Mouse (Mus musculus) heart, embryonic 15.5 days (tissue): ENCODE results near the gene Amn1. TPM values are rescaled to one million over a fixed set of nuclear protein-coding genes. Genes with fewer than 3 reads are reported as not detected.
"Not testable (repeated sequence)": the region's sequence is repeated elsewhere in the genome, so short reads cannot be mapped to it uniquely, and the experiment has no call there.

Source experiments
- ATAC-seq: fragments of 200-750 bp; cut with Nextera tagmentation; replicated peaks from 2 replicates; pipeline ENCODE4 v1.8.0; 2017; ENCODE audit warnings: low read depth, moderate TSS enrichment; ENCODE audit not compliant: insufficient number of reproducible peaks, insufficient read depth, low FRiP score
- H3K27ac ChIP-seq: fragments of 300-500 bp; sonication (generic); 2 replicates; pipeline ENCODE4 v1.5.1; 2015; ENCODE audit warnings: mild to moderate bottlenecking, inconsistent platforms
- H3K27me3 ChIP-seq: fragments of 300-500 bp; sonication (generic); 2 replicates; pipeline ENCODE4 v1.6.1; 2015; ENCODE audit warnings: inconsistent platforms
- H3K36me3 ChIP-seq: fragments of 300-500 bp; sonication (generic); 2 replicates; pipeline ENCODE4 v1.6.1; 2015; ENCODE audit warnings: mild to moderate bottlenecking, inconsistent platforms
- H3K4me1 ChIP-seq: fragments of 300-500 bp; sonication (generic); replicated peaks from 2 replicates; pipeline ENCODE4 v1.6.1; 2015; ENCODE audit warnings: inconsistent platforms
- H3K4me2 ChIP-seq: fragments of 300-500 bp; sonication (generic); 2 replicates; pipeline ENCODE4 v1.6.1; 2015; ENCODE audit warnings: inconsistent platforms, mild to moderate bottlenecking, moderate library complexity
- H3K4me3 ChIP-seq: fragments of 300-500 bp; sonication (generic); 2 replicates; pipeline ENCODE4 v1.5.1; 2015; ENCODE audit warnings: mild to moderate bottlenecking, inconsistent platforms
- H3K9ac ChIP-seq: fragments of 300-500 bp; sonication (generic); 2 replicates; pipeline ENCODE4 v1.6.1; 2015; ENCODE audit warnings: mild to moderate bottlenecking, inconsistent platforms
- H3K9me3 ChIP-seq: fragments of 300-500 bp; sonication (generic); replicated peaks from 2 replicates; pipeline ENCODE4 v1.6.1; 2016; ENCODE audit warnings: inconsistent platforms
- WGBS: fragments of 180-500 bp; shearing (Covaris S2); methylation state at CpG from one replicate; pipeline ENCODE4 v1.1.7; 2015; ENCODE audit warnings: mixed read lengths; 5-methylcytosine and 5-hydroxymethylcytosine counted together
- polyA plus RNA-seq: library from polyadenylated mRNA; unstranded; fragments of >200 nt; fragmentation: Nextera tagmentation; extraction: Ambion mirVana; gene quantifications from 2 replicates; pipeline ENCODE4 v1.2.1, GENCODE M21; 2015

The Amn1 gene
- polyA plus RNA-seq, 1 experiment from 2014 or later, result 26.7 TPM

DNA sequence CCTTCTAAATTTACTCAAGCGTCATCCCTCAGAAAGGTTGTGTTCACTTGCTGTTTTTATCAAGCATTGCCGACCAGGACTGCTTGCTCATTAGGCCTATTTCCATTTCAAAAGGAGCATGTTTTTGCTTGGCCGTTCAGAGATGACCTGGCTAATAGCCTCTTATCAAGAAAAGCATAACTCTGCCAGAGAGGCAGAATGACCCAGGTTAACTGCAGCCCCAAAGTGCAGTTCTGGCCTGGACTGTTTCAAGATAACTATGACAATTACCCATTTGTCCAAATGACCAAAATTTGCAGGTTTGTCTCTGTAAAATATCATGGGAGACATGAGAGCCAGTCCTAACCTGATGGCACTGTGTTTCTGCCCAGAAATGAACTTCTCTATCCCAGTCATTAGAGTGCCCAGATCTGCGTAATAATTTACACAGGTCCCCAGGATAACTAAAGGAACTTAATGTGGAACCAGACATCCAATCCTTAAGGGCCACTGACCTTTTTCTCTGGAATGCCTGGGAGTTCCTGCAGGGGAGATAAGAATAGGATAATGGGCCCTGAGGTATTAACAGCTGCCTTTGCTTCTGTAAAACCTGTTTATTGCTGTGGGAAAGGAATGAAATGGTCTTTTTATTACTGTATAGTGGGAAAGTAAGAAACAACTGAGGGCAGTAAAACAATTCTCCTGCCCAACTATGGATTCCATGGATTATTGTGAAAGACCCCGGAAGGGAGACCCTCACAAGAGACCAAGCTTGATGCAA lies 53.9 kb downstream of the Amn1 start:
- Histone ChIP-seq H3K27ac (peak overlapping the region; percentile 29; the same call in 1 of the 2 replicates), H3K4me2 (no peak overlapping the region), H3K4me1 (peaks cover 13% of the 10 kb centered on the region; the same call in 1 of the 2 replicates), H3K9me3 (no peaks in the 10 kb centered on the region), H3K4me3 (no peak overlapping the region), H3K9ac (no peak overlapping the region), H3K27me3 (no peaks in the 10 kb centered on the region), H3K36me3 (no peaks in the 10 kb centered on the region)
- 20% methylated on average over 5 of the region's 5 CpGs for WGBS
- ATAC-seq, result no peak

DNA sequence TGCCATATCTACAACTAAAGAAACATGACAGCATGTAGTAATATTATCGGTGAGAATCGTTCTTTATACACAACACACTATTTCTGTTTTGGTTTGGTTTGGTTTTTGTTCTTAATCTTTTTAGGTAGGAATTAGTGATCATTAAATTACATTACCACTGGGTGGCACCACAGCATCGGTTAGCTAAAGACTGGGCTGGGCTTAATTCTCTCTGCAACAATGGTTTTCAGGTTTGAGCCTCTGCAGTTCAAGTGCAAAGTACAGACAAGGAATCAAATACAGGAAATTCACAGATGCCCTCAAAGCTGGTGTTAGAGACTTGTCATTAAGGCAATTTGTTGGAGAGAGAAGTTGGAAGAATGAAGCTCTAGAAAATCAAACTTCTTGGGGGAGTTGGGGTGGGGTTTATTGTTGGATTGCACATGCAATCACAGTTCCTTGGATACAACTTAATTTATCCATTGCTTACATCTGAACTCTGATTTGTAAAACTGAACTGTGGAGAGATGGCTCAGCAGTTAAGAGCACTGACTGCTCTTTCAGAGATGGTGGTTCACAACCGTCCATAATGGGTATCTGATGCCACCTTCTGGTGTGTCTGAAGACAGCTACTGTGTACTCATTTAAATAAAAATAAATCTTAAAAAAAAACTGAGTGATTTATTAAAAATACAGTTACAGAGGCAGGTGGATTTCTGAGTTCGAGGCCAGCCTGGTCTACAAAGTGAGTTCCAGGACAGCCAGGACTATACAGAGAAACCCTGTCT lies 56.0 kb downstream of the Amn1 start:
- no peaks in the 10 kb centered on the region for H3K36me3 ChIP-seq
- H3K27me3 ChIP-seq, result no peaks in the 10 kb centered on the region
- H3K4me2 ChIP-seq, result no peak overlapping the region
- peaks cover 13% of the 10 kb centered on the region; the same call in 1 of the 2 replicates for H3K4me1 ChIP-seq
- no peak overlapping the region for H3K27ac ChIP-seq
- no peaks in the 10 kb centered on the region for H3K9me3 ChIP-seq
- no peak for ATAC-seq
- no peak overlapping the region for H3K9ac ChIP-seq
- 28% methylated on average over 5 of the region's 5 CpGs for WGBS
- no peak overlapping the region for H3K4me3 ChIP-seq

DNA sequence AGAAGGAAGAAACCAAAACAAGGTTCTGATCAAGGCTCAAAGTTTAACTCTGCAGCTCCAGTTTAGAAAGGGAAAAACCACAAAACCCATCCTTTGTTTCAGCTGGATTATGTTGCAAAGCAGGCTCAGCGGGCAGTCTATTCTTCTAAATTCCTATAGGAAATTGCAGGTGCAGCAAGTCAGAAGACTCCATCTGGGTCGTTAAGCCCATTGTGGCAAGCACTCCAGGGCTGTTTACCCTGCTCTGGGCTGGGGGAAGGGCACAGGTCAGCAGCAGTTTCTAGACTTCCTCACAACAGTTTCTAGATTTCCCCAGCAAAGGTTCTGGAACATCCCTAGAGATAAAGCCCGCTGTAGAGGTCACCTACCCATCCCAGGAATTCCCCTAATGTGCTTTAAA lies 57.4 kb downstream of the Amn1 start:
- Histone ChIP-seq H3K36me3 (no peaks in the 10 kb centered on the region), H3K4me2 (no peak overlapping the region), H3K4me1 (peaks cover 13% of the 10 kb centered on the region; the same call in 1 of the 2 replicates), H3K9ac (no peak overlapping the region), H3K4me3 (no peak overlapping the region), H3K9me3 (no peaks in the 10 kb centered on the region), H3K27me3 (no peaks in the 10 kb centered on the region), H3K27ac (no peak overlapping the region)
- 44% methylated on average over 3 of the region's 3 CpGs for WGBS
- no peak for ATAC-seq

DNA sequence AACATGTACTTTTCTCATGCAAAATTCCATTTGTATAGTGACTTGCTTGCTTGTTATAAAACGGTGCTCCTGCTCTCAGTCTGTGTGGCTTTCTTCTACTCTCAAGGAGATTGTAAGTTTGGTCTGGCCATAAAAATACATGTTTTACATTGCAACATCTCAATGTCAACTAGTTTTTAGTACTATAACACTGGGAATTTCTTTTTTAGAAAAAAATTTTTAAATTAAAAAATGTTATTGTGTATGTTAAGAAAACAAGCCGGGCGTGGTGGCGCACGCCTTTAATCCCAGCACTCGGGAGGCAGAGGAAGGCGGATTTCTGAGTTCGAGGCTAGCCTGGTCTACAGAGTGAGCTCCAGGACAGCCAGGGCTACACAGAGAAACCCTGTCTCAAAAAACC lies 58.6 kb downstream of the Amn1 start, which contains the start of gene Gm10203:
Gene Gm10203 (plus strand): TSS at position 301 of the 400 bp plus-strand sequence.
- not testable (repeated sequence) for H3K27me3 ChIP-seq, H3K4me3 ChIP-seq, H3K36me3 ChIP-seq, H3K27ac ChIP-seq, H3K9me3 ChIP-seq, ATAC-seq, H3K9ac ChIP-seq, H3K4me2 ChIP-seq
- WGBS, result 83% methylated on average over 8 of the region's 8 CpGs
- peaks cover 12% of the 10 kb centered on the region; the same call in 1 of the 2 replicates for H3K4me1 ChIP-seq

DNA sequence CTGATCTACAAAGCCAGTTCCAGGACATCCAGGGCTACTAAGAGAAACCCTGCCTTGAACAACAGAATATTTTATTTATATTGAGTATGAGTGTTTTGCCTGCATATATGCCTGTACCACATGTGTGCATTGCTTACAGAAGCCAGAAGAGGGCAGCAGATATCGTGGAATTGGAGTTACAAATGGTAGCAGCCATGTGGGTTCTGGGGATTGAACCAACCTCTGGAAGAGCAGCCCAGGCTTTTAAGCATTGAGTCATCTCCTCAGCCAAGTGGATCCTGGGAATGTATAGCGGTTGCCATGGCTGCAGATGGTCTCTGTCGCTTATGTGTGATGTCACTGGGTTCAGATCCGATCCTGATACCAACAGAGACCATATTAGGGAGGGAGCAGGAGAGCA lies 61.8 kb downstream of the Amn1 start:
- Histone ChIP-seq H3K9me3 (no peaks in the 10 kb centered on the region), H3K27ac (no peak overlapping the region), H3K4me2 (no peak overlapping the region), H3K36me3 (no peaks in the 10 kb centered on the region), H3K27me3 (no peaks in the 10 kb centered on the region), H3K4me3 (no peak overlapping the region), H3K4me1 (no peaks in the 10 kb centered on the region), H3K9ac (no peak overlapping the region)
- ATAC-seq, result no peak
- 65% methylated on average over 4 of the region's 4 CpGs for WGBS

DNA sequence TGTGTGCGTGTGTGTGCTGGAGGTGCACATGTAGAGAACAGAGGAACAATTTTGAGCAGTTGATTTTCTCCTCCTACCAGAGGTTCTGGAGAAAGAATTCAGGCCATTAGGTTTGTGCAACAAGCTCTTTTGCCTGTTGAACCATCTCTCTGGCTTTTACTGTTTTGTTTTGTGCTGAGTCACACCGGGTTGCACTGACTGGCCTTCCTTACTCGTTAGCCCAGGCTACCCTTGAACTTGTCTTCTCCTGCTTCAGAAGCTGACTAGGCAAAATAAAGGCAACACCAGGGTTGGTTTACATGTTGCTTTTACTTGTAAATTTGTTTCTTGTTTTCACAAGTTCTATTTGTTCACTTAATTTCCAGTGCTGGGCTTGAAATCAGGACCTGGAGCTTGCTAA lies 65.5 kb downstream of the Amn1 start:
- 80% methylated on average over 3 of the region's 3 CpGs for WGBS
- Histone ChIP-seq H3K9ac (no peak overlapping the region), H3K4me3 (no peak overlapping the region), H3K4me2 (no peak overlapping the region), H3K27ac (no peak overlapping the region), H3K27me3 (no peaks in the 10 kb centered on the region), H3K4me1 (no peaks in the 10 kb centered on the region), H3K9me3 (no peaks in the 10 kb centered on the region), H3K36me3 (no peaks in the 10 kb centered on the region)
- no peak for ATAC-seq

DNA sequence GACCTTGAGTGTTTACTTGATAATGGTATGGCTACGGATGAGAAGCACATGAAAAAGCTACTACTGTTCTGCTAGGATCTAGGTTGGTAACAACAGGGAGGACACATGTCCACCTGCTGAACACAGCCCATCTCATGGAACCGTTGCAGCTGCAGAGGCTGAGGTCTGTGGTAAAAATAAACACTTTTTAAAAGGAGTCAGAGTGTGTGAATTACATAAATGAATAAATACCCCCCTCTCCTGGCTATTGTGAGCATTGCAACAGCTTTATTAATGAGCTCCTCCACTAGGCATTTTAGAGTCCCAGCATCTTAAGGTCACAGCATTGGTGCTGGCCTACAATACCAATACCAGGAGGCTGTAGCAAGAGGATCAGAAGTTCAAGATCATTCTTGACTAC lies 68.7 kb downstream of the Amn1 start:
- WGBS, result 34% methylated on average over 2 of the region's 2 CpGs
- no peaks in the 10 kb centered on the region for H3K4me1 ChIP-seq
- ATAC-seq, result peak; percentile 58; the same call in 1 of the 2 replicates

DNA sequence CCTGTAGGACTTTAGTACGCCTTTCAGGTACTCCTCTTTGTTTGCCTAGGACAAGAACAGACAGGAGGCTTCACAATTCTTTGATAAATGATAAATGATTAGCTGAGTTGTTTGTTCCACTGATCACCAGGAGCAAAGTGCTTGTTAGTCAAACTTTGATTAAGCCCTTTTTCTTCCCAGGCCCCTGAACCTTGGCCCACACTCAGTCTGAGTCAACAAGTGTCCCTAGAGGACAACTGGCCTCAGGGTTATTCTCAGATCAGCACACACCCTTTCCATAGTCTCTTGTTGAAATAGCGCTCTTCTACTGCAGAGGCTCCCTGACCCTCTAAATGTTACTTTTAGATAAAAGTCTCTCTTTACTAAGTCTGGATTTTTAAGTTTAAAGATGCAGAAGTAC lies 69.6 kb downstream of the Amn1 start:
- no peak for ATAC-seq
- H3K27ac ChIP-seq, result no peak overlapping the region
- H3K9ac ChIP-seq, result no peak overlapping the region
- 49% methylated on average over 2 of the region's 2 CpGs for WGBS
- H3K4me3 ChIP-seq, result no peak overlapping the region
- H3K4me2 ChIP-seq, result no peak overlapping the region
- H3K27me3 ChIP-seq, result no peaks in the 10 kb centered on the region
- no peaks in the 10 kb centered on the region for H3K36me3 ChIP-seq
- H3K9me3 ChIP-seq, result no peaks in the 10 kb centered on the region
- H3K4me1 ChIP-seq, result no peaks in the 10 kb centered on the region

More for the DNA sequence above, 68.7 kb downstream of the Amn1 start:
- H3K36me3 ChIP-seq, result no peaks in the 10 kb centered on the region
- no peak overlapping the region for H3K4me3 ChIP-seq
- H3K4me2 ChIP-seq, result no peak overlapping the region
- H3K27me3 ChIP-seq, result no peaks in the 10 kb centered on the region
- H3K27ac ChIP-seq, result no peak overlapping the region
- no peak overlapping the region for H3K9ac ChIP-seq
- no peaks in the 10 kb centered on the region for H3K9me3 ChIP-seq

DNA sequence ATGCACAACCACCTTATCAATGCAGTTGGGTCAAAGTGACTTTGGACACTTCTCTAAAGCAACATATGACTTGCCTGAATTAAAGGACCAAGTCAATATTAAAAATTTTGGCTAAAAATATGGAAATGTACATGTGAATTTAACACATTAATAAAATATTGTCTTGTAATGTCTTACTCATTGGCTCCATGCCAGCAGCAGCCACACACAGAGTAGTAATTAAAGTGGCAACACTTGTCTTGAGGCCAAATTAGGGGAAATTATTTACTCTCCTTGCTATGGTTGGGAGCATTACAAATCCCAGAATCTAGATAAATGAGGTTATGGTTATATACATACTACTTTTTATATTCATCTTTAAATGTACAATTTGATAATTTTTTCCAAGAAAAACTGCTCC lies 71.5 kb downstream of the Amn1 start:
- Histone ChIP-seq H3K27ac (no peak overlapping the region), H3K9ac (no peak overlapping the region), H3K9me3 (no peaks in the 10 kb centered on the region), H3K36me3 (no peaks in the 10 kb centered on the region), H3K4me3 (no peak overlapping the region), H3K4me1 (no peaks in the 10 kb centered on the region), H3K4me2 (no peak overlapping the region), H3K27me3 (no peaks in the 10 kb centered on the region)
- ATAC-seq, result no peak

DNA sequence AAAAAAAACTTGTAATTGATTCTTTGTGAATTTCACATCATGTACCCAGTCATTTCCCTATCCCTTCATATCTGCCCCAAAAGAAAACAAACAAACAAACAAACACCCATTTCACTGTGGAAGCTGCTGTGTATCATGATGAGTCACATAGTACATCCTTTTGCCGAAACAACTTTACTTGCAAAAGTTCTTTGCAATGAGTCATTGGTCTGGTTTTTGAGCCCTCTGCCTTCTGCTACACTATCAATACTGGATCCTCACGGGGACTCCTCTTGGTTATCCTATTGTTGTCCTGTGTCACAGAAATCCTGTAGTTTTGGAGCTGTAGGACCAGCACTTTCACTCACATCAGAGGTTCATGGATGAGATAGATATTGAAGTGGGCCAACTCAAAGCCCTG lies 79.6 kb downstream of the Amn1 start:
- Histone ChIP-seq H3K9me3 (no peaks in the 10 kb centered on the region), H3K36me3 (no peaks in the 10 kb centered on the region), H3K27me3 (no peaks in the 10 kb centered on the region), H3K9ac (no peak overlapping the region), H3K27ac (no peak overlapping the region), H3K4me3 (no peak overlapping the region), H3K4me1 (no peaks in the 10 kb centered on the region), H3K4me2 (no peak overlapping the region)
- ATAC-seq, result no peak
- 58% methylated on average over 2 of the region's 2 CpGs for WGBS

DNA sequence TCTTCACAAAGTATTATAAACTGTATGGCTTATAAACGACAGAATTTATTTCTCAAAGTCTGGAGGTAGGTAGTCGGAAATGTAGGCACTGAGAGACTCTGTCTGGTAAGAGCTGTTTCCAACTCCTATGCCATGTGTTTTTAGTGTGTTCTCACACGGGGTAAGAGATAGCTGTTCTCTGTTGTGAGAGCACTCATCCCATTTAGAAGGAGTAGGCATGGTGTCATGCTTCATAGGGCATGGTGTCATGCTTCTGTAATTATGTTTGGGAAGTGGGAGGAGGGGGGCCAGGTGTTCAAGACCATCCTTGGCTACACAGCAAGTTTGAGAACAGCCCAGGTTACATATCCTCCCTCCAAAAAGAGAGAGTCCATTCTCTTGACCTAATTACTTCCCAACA lies 80.9 kb downstream of the Amn1 start:
- WGBS, result 65% methylated on average over 3 of the region's 3 CpGs
- no peaks in the 10 kb centered on the region for H3K9me3 ChIP-seq
- no peaks in the 10 kb centered on the region for H3K4me1 ChIP-seq
- H3K27ac ChIP-seq, result no peak overlapping the region
- no peak overlapping the region for H3K9ac ChIP-seq
- H3K4me2 ChIP-seq, result no peak overlapping the region
- no peaks in the 10 kb centered on the region for H3K36me3 ChIP-seq
- H3K4me3 ChIP-seq, result no peak overlapping the region
- H3K27me3 ChIP-seq, result no peaks in the 10 kb centered on the region
- ATAC-seq, result no peak
